Mouse (Mus musculus): ENCODE data around the gene Bcl2. TPM values are rescaled to one million over a fixed set of nuclear protein-coding genes. Genes with fewer than 3 reads are reported as not detected.

The Bcl2 gene
- polyA plus RNA-seq, 1 experiment from 2014 or later: 8.8 TPM

- Histone ChIP-seq H3K4me3 (no peak overlapping the region), H3K4me2 (no peak overlapping the region), H3K27ac (ENCODE audit: poor library complexity, severe bottlenecking) (no peak overlapping the region), H3K9ac (no peak overlapping the region), H3K27me3 (replicated peaks) (no peaks in the 10 kb centered on the region), H3K9me3 (replicated peaks) (no peaks in the 10 kb centered on the region), H3K36me3 (no peaks in the 10 kb centered on the region), H3K4me1 (replicated peaks) (peaks cover 27% of the 10 kb centered on the region)
- 82% methylated on average over 4 of the region's 4 CpGs for WGBS
- ATAC-seq (ENCODE audit: insufficient number of reproducible peaks, low FRiP score): no peak
Observed at GRCm38 (mm10) chr1:106565238-106565637, 148.8 kb downstream of the Bcl2 start.

- H3K4me1 ChIP-seq (replicated peaks): peaks cover 24% of the 10 kb centered on the region
- no peaks in the 10 kb centered on the region for H3K36me3 ChIP-seq
- H3K4me3 ChIP-seq: no peak overlapping the region
- H3K27me3 ChIP-seq (replicated peaks): no peaks in the 10 kb centered on the region
- no peak overlapping the region for H3K4me2 ChIP-seq
- ATAC-seq (ENCODE audit: insufficient number of reproducible peaks, low FRiP score): no peak
- WGBS: 83% methylated on average over 1 of the region's 1 CpGs
- H3K27ac ChIP-seq (ENCODE audit: poor library complexity, severe bottlenecking): no peak overlapping the region
- H3K9me3 ChIP-seq (replicated peaks): no peaks in the 10 kb centered on the region
- H3K9ac ChIP-seq: no peak overlapping the region
Observed at GRCm38 (mm10) chr1:106564436-106564835, 149.6 kb downstream of the Bcl2 start.

GRCm38 (mm10) chr1:106562751-106563150 is 151.3 kb downstream of the Bcl2 start:
- no peak for ATAC-seq (ENCODE audit: insufficient number of reproducible peaks, low FRiP score)
- Histone ChIP-seq H3K4me3 (no peak overlapping the region), H3K9ac (no peak overlapping the region), H3K36me3 (no peaks in the 10 kb centered on the region), H3K27me3 (replicated peaks) (no peaks in the 10 kb centered on the region), H3K27ac (ENCODE audit: poor library complexity, severe bottlenecking) (no peak overlapping the region), H3K4me2 (no peak overlapping the region), H3K9me3 (replicated peaks) (no peaks in the 10 kb centered on the region), H3K4me1 (replicated peaks) (peaks cover 18% of the 10 kb centered on the region)
- WGBS: 87% methylated on average over 3 of the region's 3 CpGs

- WGBS: 63% methylated on average over 11 of the region's 11 CpGs
- ATAC-seq (ENCODE audit: insufficient number of reproducible peaks, low FRiP score): no peak
- no peaks in the 10 kb centered on the region for H3K27me3 ChIP-seq (replicated peaks)
- no peak overlapping the region for H3K27ac ChIP-seq (ENCODE audit: poor library complexity, severe bottlenecking)
- no peaks in the 10 kb centered on the region for H3K9me3 ChIP-seq (replicated peaks)
- no peaks in the 10 kb centered on the region for H3K36me3 ChIP-seq
- H3K9ac ChIP-seq: peak overlapping the region; percentile 15; the same call in 1 of the 2 replicates
- no peak overlapping the region for H3K4me2 ChIP-seq
- peaks cover 19% of the 10 kb centered on the region for H3K4me1 ChIP-seq (replicated peaks)
- H3K4me3 ChIP-seq: no peak overlapping the region
Observed at GRCm38 (mm10) chr1:106561085-106561760, 152.9 kb downstream of the Bcl2 start.

- H3K36me3 ChIP-seq: no peaks in the 10 kb centered on the region
- 53% methylated on average over 3 of the region's 3 CpGs for WGBS
Observed at GRCm38 (mm10) chr1:106560105-106560504, 154.0 kb downstream of the Bcl2 start.

GRCm38 (mm10) chr1:106559116-106559605 is 154.9 kb downstream of the Bcl2 start:
- no peak overlapping the region for H3K27ac ChIP-seq (ENCODE audit: poor library complexity, severe bottlenecking)
- no peak for ATAC-seq (ENCODE audit: insufficient number of reproducible peaks, low FRiP score)
- H3K4me2 ChIP-seq: no peak overlapping the region
- H3K27me3 ChIP-seq (replicated peaks): no peaks in the 10 kb centered on the region
- H3K36me3 ChIP-seq: no peaks in the 10 kb centered on the region
- WGBS: 51% methylated on average over 2 of the region's 2 CpGs
- no peaks in the 10 kb centered on the region for H3K9me3 ChIP-seq (replicated peaks)
- no peak overlapping the region for H3K4me3 ChIP-seq
- peaks cover 40% of the 10 kb centered on the region for H3K4me1 ChIP-seq (replicated peaks)
- H3K9ac ChIP-seq: no peak overlapping the region

More at GRCm38 (mm10) chr1:106560105-106560504, 154.0 kb downstream of the Bcl2 start:
- H3K9ac ChIP-seq: no peak overlapping the region
- no peak overlapping the region for H3K4me3 ChIP-seq
- H3K4me2 ChIP-seq: no peak overlapping the region
- no peaks in the 10 kb centered on the region for H3K27me3 ChIP-seq (replicated peaks)
- peaks cover 30% of the 10 kb centered on the region for H3K4me1 ChIP-seq (replicated peaks)
- H3K9me3 ChIP-seq (replicated peaks): no peaks in the 10 kb centered on the region
- ATAC-seq (ENCODE audit: insufficient number of reproducible peaks, low FRiP score): no peak
- no peak overlapping the region for H3K27ac ChIP-seq (ENCODE audit: poor library complexity, severe bottlenecking)

- Histone ChIP-seq H3K9ac (no peak overlapping the region), H3K27ac (ENCODE audit: poor library complexity, severe bottlenecking) (peak overlapping the region; percentile 91), H3K4me3 (no peak overlapping the region), H3K9me3 (replicated peaks) (no peaks in the 10 kb centered on the region), H3K27me3 (replicated peaks) (no peaks in the 10 kb centered on the region), H3K4me1 (replicated peaks) (peaks cover 53% of the 10 kb centered on the region), H3K4me2 (0 out of 2 replicates have a peak overlapping the region, but pooled peaks have one; percentile 13), H3K36me3 (no peaks in the 10 kb centered on the region)
- 34% methylated on average over 9 of the region's 9 CpGs for WGBS
- no peak for ATAC-seq (ENCODE audit: insufficient number of reproducible peaks, low FRiP score)
Observed at GRCm38 (mm10) chr1:106555498-106556168, 158.4 kb downstream of the Bcl2 start.

GRCm38 (mm10) chr1:106553846-106554802 is 159.9 kb downstream of the Bcl2 start:
- 35% methylated on average over 8 of the region's 8 CpGs for WGBS
- Histone ChIP-seq H3K27ac (ENCODE audit: poor library complexity, severe bottlenecking) (peak overlapping the region; percentile 91), H3K4me1 (replicated peaks) (peaks cover 50% of the 10 kb centered on the region)

GRCm38 (mm10) chr1:106552856-106553255 is 161.2 kb downstream of the Bcl2 start:
- Histone ChIP-seq H3K4me2 (no peak overlapping the region), H3K27ac (ENCODE audit: poor library complexity, severe bottlenecking) (no peak overlapping the region), H3K4me1 (replicated peaks) (peaks cover 50% of the 10 kb centered on the region), H3K9me3 (replicated peaks) (no peaks in the 10 kb centered on the region), H3K9ac (no peak overlapping the region), H3K36me3 (no peaks in the 10 kb centered on the region), H3K4me3 (no peak overlapping the region), H3K27me3 (replicated peaks) (no peaks in the 10 kb centered on the region)
- WGBS: 66% methylated on average over 7 of the region's 7 CpGs
- no peak for ATAC-seq (ENCODE audit: insufficient number of reproducible peaks, low FRiP score)

More at GRCm38 (mm10) chr1:106553846-106554802, 159.9 kb downstream of the Bcl2 start:
- Histone ChIP-seq H3K9me3 (replicated peaks) (no peaks in the 10 kb centered on the region), H3K4me3 (no peak overlapping the region), H3K36me3 (no peaks in the 10 kb centered on the region), H3K4me2 (peak overlapping the region; percentile 29), H3K27me3 (replicated peaks) (no peaks in the 10 kb centered on the region), H3K9ac (no peak overlapping the region)
- ATAC-seq (ENCODE audit: insufficient number of reproducible peaks, low FRiP score): peak; percentile 59

- Histone ChIP-seq H3K36me3 (no peaks in the 10 kb centered on the region), H3K4me3 (no peak overlapping the region), H3K27me3 (replicated peaks) (no peaks in the 10 kb centered on the region), H3K4me1 (replicated peaks) (peaks cover 43% of the 10 kb centered on the region), H3K27ac (ENCODE audit: poor library complexity, severe bottlenecking) (no peak overlapping the region), H3K9me3 (replicated peaks) (no peaks in the 10 kb centered on the region), H3K9ac (no peak overlapping the region), H3K4me2 (no peak overlapping the region)
- WGBS: 62% methylated on average over 3 of the region's 3 CpGs
- ATAC-seq (ENCODE audit: insufficient number of reproducible peaks, low FRiP score): no peak
Observed at GRCm38 (mm10) chr1:106550580-106550979, 163.5 kb downstream of the Bcl2 start.
